Mouse (Mus musculus) gastrocnemius, adult 2 months (tissue): ENCODE data around the gene Gan. TPM values are rescaled to one million over a fixed set of nuclear protein-coding genes. Genes with fewer than 3 reads are reported as not detected.

Experiments used
- DNase-seq: peaks from one replicate; pipeline ENCODE4 v3.0.0; 2022
- H3K27ac ChIP-seq: fragments of 200-600 bp; 2 replicates; pipeline ENCODE4 v1.8.1; 2022; ENCODE audit warnings: mild to moderate bottlenecking
- H3K4me3 ChIP-seq: fragments of 200-600 bp; 2 replicates; pipeline ENCODE4 v1.8.1; 2022; ENCODE audit warnings: mild to moderate bottlenecking, moderate library complexity
- CTCF ChIP-seq: fragments of 200-600 bp; IDR thresholded peaks from 2 replicates; pipeline ENCODE4 v1.8.1; 2022; ENCODE audit warnings: antibody characterized with exemption, mild to moderate bottlenecking, moderate library complexity
- intact Hi-C: fragments of 180-260 bp; cut with DNase I; formaldehyde crosslinking; loops from one replicate; pipeline ENCODE4 v1.15.1; 2025
- total RNA-seq, 2 experiments: library from RNA; stranded (reverse); gene quantifications; 2 replicates each; pipeline ENCODE4 v1.2.3; 2021

Gan gene
- total RNA-seq, 2 experiments from 2014 or later = 4.8 to 5.9 TPM

GRCm38 (mm10) chr8:117253390-117254269 lies 95.7 kb downstream of the Gan start:
- TF ChIP-seq CTCF = no peak
- DNase-seq = no peak
- no peak overlapping the region for H3K27ac ChIP-seq
- intact Hi-C loops = no loop called here
- H3K4me3 ChIP-seq = no peak overlapping the region

- TF ChIP-seq CTCF = no peak
- intact Hi-C loops = no loop called here
- DNase-seq = no peak
- H3K27ac ChIP-seq = no peak overlapping the region
- H3K4me3 ChIP-seq = no peak overlapping the region
Observed at GRCm38 (mm10) chr8:117254496-117254895, 96.6 kb downstream of the Gan start.

GRCm38 (mm10) chr8:117256292-117256938 lies 98.5 kb downstream of the Gan start:
- Histone ChIP-seq H3K27ac (peak overlapping the region; percentile 87), H3K4me3 (peak overlapping the region; percentile 87)
- TF ChIP-seq CTCF = no peak
- intact Hi-C loops = no loop called here
- DNase-seq = peak; percentile 98

- Histone ChIP-seq H3K4me3 (peak within 1 kb of the TSS; percentile 87), H3K27ac (peak within 1 kb of the TSS; percentile 87)
- intact Hi-C loops = no loop called here
- DNase-seq = peak; percentile 58
- TF ChIP-seq CTCF = no peak
Observed at GRCm38 (mm10) chr8:117257029-117257820, 99.3 kb downstream of the Gan start, which contains the start of gene Cmip. TSS of gene Cmip (plus strand) at chr8:117257064.

GRCm38 (mm10) chr8:117257821-117258575 lies 100.1 kb downstream of the Gan start:
- Histone ChIP-seq H3K27ac (peak overlapping the region; percentile 87), H3K4me3 (peak overlapping the region; percentile 87)
- peak; percentile 34 for DNase-seq
- TF ChIP-seq CTCF = no peak
- intact Hi-C loops = no loop called here

- TF ChIP-seq CTCF = no peak
- DNase-seq = no peak
- intact Hi-C loops = no loop called here
- Histone ChIP-seq H3K27ac (peak overlapping the region; percentile 87), H3K4me3 (peak overlapping the region; percentile 87)
Observed at GRCm38 (mm10) chr8:117258576-117259040, 100.7 kb downstream of the Gan start.

- no peak for TF ChIP-seq CTCF
- no peak for DNase-seq
- Histone ChIP-seq H3K27ac (peak overlapping the region; percentile 40), H3K4me3 (peak overlapping the region; percentile 87)
- intact Hi-C loops = no loop called here
Observed at GRCm38 (mm10) chr8:117259431-117260001, 101.6 kb downstream of the Gan start.

GRCm38 (mm10) chr8:117260234-117260929 lies 102.4 kb downstream of the Gan start:
- DNase-seq = no peak
- intact Hi-C loops = no loop called here
- no peak for TF ChIP-seq CTCF
- Histone ChIP-seq H3K27ac (no peak overlapping the region; the same call in 1 of the 2 replicates), H3K4me3 (peak overlapping the region; percentile 87)

GRCm38 (mm10) chr8:117260930-117261475 lies 103.1 kb downstream of the Gan start:
- H3K27ac ChIP-seq = no peak overlapping the region; the same call in 1 of the 2 replicates
- no peak for TF ChIP-seq CTCF
- H3K4me3 ChIP-seq = peak overlapping the region; percentile 87; the same call in 1 of the 2 replicates
- intact Hi-C loops = no loop called here
- DNase-seq = no peak

GRCm38 (mm10) chr8:117261702-117262101 lies 103.8 kb downstream of the Gan start:
- intact Hi-C loops = no loop called here
- Histone ChIP-seq H3K4me3 (no peak overlapping the region), H3K27ac (no peak overlapping the region)
- no peak for DNase-seq
- no peak for TF ChIP-seq CTCF

GRCm38 (mm10) chr8:117262685-117263084 lies 104.8 kb downstream of the Gan start:
- Histone ChIP-seq H3K4me3 (no peak overlapping the region), H3K27ac (no peak overlapping the region)
- TF ChIP-seq CTCF = no peak
- no peak for DNase-seq
- intact Hi-C loops = no loop called here
